Mouse (Mus musculus): ENCODE results near the gene Tagln3. TPM values are rescaled to one million over a fixed set of nuclear protein-coding genes. Genes with fewer than 3 reads are reported as not detected.

Tagln3 gene
- total RNA-seq, 2 experiments from 2014 or later: not detected

DNA sequence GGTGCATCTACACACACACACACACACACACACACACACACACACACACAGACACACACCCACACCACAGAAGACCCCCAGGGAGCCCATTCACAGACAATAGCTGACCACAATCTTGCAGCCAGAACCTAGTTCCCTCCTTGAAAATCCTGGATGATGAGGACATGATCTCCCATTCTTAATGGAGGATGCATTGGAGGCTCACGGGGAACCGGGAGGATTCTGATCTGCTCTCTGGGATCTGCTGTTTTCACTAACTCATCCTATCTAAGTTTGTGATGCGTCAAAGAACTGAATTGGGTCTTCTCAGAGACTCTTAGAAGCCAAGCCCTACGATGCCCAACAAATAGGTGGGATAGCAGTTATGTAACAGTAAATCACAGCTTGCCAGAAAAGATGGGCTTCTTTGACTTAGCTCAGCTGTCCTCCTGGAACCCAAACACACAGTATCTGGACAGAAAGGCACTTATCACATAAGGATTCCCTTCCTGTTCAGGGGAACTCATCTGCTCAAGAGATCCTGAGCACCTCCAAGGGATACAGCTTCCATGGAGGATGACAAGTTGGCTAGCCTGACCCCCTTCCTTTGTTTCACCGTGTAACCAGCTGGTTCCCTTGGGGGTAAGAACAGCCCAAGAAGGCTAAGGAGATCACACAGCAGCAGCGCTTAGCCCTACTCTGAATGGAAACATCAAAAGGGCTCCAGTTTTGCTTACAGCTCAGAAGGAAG, 1.1 kb downstream of the Tagln3 start:
- no peak for ATAC-seq (replicated peaks; ENCODE audit: low FRiP score, low TSS enrichment, poor library complexity, severe bottlenecking)

DNA sequence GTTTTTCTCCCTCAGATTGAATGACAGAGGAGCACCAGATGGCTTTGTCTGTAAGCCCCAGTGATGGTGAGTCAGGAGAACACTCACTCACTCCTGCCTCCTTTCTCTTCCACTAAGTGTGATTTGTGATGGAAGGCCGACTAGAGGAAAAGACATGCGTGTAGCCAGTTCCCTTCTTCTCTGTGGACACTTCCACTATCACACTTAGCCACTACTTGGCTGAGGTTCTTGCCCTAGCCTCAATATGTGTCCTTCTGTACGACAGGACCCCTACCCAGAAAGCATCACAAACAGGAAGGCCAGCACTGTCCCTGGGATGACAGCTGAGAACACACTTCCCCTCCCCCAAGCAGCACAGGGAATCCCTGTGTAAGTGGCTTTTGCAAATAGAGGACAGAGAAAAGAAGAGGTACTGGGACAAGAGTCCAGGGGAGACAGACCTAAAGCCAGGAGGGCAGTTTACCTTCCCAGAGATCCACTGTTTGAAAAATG, 1.9 kb downstream of the Tagln3 start:
- no peak for ATAC-seq (replicated peaks; ENCODE audit: low FRiP score, low TSS enrichment, poor library complexity, severe bottlenecking)

DNA sequence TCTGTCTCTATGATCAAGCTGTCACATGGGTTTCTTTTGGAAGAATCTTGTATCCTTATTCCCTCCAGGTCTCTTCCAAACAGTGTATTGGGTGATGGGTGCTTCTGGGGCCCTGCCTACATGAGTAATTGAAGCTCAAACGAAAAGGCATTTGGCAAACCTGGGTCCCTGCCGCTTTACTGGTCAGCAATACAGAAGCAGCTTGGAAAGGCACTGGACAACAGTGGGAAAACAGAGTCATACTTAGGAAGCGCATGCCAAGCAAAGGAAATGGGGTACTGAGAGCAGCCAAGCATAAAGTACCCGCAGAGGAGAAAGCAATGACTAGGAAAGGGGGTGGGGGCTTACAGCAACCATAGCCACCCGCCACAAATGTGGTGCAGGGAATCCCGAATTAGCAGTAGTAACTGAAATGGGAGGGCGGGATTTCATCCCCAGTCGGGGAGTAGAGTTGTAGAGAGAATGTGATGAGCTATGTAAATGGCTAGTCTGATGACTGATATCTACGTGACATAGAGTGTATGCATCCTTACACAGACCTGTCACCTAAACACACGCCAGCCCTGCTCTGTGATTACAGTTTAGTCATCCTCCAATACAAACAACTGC, 4.3 kb downstream of the Tagln3 start:
- no peak for ATAC-seq (replicated peaks; ENCODE audit: low FRiP score, low TSS enrichment, poor library complexity, severe bottlenecking)

DNA sequence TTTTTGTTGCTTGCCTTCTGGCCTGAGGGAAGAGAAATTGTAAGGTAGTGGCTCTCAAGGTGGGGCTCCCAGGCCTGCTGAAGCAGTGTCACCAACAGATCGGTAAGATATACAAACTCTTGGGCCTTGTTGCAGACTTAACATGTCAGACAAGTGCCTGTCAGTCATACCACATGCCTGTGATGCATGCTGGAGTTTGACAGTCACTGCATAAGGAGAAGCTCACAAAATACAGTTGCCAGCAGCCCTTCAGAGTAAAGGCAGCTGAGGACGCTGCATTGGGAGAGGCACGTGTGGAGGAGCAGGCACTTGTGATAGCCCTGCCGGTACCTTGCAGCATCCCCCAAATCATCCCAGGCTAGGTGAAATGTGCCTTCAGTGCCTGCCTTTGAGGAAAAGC, 6.1 kb downstream of the Tagln3 start:
- ATAC-seq (replicated peaks; ENCODE audit: low FRiP score, low TSS enrichment, poor library complexity, severe bottlenecking): no peak

DNA sequence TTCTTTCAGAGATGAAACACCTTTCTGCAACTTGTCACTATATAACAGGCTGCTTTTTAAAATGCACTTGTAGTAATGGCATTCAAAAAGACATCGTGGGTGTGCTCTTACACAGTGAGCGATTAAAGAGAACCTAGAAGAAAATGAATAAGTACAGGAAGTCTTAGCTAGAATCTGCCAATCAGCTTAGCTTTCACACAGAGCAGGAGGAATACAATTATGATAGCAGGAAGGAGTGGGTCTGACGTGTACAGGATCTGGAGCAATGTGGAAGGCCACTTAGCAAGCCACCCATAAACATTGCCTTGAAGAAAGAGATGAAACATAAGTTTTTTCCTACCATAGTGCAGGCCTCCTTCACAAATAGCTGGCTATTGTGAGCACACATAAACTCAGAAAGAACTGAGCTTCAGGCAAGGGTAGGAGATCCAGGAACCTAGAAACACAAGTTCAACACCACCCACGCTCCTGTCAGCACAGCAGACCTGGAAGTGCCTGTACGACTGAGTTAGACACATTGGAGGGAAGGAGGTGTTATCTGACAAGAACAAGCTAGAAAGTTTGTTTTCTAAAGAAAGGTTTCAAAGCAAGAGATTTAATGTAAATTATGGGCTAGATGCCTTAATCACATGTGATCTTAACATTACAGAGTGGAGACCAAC, 9.8 kb downstream of the Tagln3 start:
- ATAC-seq (replicated peaks; ENCODE audit: low FRiP score, low TSS enrichment, poor library complexity, severe bottlenecking): no peak

DNA sequence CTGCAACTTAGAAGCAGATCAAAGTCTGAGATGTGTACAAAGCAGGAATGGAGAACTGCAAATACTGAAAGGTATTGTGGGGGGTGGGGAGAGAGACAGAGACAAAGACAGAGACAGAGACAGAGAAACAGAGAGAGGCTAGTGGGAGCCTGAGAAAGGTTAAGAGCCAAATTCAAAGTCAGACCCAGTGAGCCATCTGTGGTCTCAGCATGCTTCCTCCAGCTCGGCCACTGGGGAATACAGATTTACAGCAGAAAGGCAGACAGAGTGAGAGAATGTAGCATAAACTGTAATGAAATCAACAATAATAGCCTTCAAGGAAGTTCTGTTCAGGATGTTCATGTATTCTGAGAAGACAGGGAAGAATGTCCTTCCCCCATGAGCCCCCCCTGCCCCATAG, 10.5 kb downstream of the Tagln3 start:
- ATAC-seq (replicated peaks; ENCODE audit: low FRiP score, low TSS enrichment, poor library complexity, severe bottlenecking): no peak

DNA sequence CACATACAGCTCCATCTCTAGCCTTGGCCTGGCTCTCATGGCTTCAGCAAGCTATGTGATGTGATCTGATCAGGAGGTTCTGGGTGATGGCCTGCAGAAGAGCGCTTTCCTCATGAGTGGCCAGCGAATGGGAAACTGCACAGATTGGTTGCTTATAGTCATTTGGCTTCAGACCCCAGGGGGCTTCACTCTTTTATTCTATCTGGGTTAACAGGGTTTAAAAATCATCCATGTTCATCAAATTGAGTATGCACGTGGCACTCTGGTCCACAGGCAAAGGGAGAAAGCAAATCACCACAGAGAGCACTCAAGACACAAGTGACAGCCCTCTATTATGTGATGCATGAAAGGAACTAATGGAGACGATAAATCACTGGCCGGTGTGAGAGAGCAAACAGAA, 11.1 kb downstream of the Tagln3 start:
- no peak for ATAC-seq (replicated peaks; ENCODE audit: low FRiP score, low TSS enrichment, poor library complexity, severe bottlenecking)

DNA sequence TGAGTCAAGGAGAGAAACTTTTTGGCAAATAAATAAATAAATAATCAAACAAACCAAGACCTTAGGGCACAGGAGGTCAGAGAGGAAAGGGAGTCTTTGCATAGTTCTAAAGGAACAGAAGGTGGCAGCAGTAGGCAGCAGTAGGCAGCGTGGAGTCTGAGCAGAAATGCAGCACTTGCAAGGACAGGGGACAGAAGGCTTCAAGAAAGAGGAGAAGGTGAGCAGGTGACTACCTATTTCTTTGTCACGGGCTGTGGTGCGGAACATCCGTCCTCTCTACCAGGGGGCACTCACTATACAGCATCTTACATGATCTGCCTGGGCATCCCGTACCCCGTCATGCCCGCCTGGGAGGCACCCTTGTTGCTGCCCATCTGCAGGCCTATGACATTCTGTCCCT, 13.1 kb downstream of the Tagln3 start:
- no peak for ATAC-seq (replicated peaks; ENCODE audit: low FRiP score, low TSS enrichment, poor library complexity, severe bottlenecking)

DNA sequence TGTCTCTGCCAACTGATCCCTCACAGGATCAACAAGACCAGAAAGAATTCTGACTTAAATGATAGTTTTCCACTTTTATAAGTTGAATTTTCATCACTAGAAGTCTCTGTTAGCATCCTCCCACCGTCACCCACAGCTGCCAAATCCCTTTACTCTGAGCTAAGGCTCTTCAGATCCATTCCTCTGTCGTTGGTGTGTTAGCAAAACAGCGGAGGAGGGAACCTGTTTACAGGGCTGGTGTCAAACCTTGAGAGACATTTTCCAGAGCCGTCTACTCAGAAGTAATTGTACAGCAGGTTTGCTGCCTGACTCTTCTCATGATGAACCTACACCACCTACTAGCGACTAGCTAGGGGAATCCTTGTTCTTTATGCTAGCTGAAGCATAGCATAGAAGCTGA, 25.1 kb downstream of the Tagln3 start:
- no peak for ATAC-seq (replicated peaks; ENCODE audit: low FRiP score, low TSS enrichment, poor library complexity, severe bottlenecking)

DNA sequence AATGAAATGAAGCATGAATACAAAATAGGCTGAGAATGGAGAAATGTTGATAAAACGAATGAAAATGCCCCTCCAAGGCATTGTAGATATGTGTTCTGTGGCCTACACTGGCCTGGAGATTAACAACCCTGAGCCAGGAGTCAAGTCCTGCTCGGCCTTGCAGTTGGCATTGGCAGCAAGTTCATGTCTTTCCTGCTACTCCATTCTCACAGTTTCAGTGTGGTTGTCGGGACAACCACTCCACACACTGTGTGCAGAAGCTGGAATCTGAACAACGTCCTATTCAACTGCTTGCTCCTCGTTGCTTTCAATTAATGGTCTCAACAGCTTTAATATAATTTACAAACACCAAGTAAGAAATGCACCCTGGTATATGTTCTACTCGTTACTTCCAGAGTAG, 26.4 kb downstream of the Tagln3 start:
- ATAC-seq (replicated peaks; ENCODE audit: low FRiP score, low TSS enrichment, poor library complexity, severe bottlenecking): no peak

DNA sequence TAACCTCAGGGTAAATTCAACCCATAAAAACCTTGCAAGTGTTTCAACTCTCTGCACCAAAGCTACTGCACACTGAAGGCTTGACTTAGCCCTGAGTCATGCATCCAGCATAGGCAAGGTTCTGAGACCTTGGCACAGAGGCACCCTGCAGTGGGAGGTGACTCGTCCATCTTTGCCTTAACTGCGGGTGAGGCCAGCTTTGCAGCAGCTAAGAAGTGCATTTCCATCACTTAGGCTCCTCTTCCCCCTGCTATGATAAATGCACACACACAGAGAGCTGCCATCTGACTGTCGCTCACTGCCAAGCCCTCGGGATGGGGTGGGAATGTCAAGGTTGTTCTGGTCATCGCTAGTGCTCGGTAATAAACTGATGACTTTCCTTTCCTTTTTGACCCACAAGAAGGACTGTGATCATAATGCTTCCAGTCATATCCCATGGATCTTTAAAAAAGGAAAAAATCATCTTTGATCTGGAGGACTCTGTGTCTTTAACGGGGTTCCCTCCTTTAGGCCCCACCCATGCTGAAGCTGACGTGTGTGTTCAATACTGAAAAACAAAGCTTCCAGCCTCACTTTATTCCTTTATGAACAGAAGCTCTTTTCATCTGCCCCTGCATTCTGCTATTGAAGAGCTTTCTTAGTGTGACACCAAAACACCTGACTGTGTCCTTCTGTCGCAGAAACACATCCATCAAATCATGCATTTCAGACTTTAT, 28.8 kb downstream of the Tagln3 start:
- ATAC-seq (replicated peaks; ENCODE audit: low FRiP score, low TSS enrichment, poor library complexity, severe bottlenecking): no peak

DNA sequence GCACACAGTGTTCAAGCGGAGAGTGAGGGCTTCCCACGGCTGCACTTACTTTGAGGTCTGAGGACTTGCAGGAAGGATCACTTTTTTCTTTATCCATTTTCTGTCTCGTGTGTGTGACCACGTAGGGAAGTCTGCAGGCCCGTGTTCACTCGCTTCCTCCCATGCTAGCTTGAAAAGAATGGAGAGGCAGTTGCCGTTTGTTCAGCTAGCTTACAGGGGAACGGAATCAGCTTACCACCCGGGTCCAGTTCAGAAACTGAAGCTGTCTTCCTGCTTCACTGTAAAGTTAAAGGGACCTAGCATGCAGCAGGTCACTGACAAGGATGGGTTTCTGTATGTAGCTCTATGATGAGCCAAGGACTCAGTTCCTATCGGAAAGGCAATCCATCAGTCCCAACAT, 30.9 kb downstream of the Tagln3 start, which contains the start of gene Tmprss7:
Gene Tmprss7 (minus strand): TSS at position 101 of the 400 bp plus-strand sequence.
- no peak for ATAC-seq (replicated peaks; ENCODE audit: low FRiP score, low TSS enrichment, poor library complexity, severe bottlenecking)

DNA sequence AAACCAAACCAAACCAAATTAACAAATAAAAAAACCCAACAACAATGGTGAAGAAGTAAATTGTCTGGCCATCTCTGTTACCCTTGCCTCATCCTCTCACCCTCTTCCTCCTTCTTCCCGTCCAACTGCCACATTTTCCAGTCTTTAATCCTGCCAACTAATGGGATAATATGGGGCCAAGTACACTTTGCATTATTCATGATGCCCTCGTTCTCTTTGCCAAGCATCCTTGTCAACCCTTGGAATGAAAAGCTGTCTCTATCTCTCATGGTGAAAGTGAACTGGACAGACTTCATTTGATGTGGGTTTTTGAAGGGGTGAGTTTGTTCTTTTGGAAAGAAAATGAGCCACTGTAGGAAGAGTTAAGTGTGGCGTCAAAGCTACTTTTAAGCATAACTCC, 31.6 kb downstream of the Tagln3 start:
- no peak for ATAC-seq (replicated peaks; ENCODE audit: low FRiP score, low TSS enrichment, poor library complexity, severe bottlenecking)

DNA sequence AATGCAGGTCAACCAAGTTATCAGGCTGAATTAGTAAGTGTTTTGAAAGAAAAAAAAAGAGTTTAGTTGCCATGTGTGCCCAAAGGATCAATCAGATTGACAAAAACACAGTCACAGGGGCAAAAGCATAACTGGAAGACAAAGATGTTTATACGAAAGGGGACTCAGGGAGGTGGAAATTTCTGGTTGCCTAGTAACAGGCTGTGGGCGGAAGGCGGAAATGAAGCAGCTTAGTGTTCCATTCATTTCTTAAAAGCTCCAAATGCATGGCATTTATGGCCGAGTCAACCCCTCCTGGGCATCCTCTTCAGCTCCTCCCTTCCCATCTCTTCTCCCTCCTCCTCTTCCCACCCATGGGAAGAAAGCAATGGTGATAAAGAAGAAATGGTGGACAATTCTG, 34.2 kb downstream of the Tagln3 start:
- ATAC-seq (replicated peaks; ENCODE audit: low FRiP score, low TSS enrichment, poor library complexity, severe bottlenecking): no peak

DNA sequence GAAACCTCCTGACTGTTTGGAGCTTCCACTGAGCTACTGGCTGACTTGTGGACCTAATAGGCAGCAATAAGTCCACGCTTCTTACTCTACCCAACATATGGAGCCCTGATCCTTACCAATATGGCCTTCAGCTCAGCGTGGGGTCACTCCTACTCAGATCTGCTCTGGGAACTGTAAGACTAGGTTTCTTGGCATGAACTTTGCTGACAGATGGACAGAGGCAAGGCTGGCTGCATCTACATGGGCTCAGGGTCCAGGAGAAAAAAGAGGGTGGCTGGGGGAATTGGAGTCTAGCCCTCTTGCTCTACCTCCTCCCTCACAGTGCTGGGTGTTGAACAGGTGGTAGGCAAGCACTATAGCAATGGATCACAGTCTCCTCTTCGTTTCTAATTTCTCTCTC, 37.6 kb downstream of the Tagln3 start:
- no peak for ATAC-seq (replicated peaks; ENCODE audit: low FRiP score, low TSS enrichment, poor library complexity, severe bottlenecking)

DNA sequence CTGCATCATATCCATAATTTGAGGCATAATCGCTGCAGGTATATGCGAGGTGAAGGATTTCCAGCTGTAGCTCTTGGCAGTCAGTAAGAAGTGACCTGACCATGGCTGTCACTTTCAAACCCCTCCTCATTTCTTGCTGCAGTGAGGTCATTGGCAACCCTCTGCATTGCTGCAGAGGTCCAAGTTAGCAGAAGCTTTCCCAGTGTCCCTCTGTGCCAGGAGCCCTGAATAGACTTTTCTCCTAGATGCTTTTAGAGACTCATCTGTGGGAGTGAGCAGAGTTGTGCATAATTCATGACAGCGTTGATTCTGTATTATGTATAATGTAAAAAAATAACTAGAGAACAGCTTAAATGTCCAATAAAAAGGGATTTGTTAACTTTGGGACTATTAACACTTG, 39.1 kb downstream of the Tagln3 start:
- ATAC-seq (replicated peaks; ENCODE audit: low FRiP score, low TSS enrichment, poor library complexity, severe bottlenecking): no peak

DNA sequence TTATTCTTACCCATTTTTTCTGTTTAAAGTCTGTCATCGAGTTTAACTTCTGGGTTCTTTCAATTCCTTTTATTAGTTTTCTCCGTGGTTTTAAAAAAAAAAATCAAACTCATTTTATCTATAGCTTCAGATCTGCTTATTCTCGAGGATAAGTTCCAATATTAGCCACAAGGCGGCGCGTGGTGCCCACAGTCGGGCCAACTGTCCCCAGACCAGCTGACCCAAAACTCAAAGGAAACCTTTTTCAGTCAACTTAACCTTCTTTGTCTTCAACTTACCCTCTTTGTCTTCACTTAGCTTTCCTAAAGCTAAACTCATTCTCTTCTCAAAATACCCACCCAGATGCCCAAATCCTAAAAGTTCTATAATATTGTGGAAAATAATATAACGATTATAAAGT, 39.6 kb downstream of the Tagln3 start:
- ATAC-seq (replicated peaks; ENCODE audit: low FRiP score, low TSS enrichment, poor library complexity, severe bottlenecking): peak; percentile 71

DNA sequence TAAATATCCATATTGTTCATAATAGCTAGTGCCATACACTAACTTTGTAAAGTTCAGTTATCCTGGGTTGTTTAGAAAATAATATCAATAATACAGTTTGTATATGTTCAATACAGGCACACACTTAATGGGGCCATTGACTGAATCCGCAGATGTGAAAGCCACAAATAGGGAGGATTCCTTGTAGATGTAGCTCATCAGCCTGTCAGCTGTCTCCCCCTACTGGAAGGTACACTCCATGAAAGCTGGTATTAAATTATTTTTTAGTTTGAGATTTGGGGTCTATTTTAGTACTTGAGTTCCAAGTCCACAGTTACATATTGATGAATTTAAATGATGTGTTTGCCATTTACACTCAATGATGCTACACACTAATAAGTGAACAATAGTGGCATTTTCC, 47.9 kb downstream of the Tagln3 start:
- peak; percentile 81 for ATAC-seq (replicated peaks; ENCODE audit: low FRiP score, low TSS enrichment, poor library complexity, severe bottlenecking)

DNA sequence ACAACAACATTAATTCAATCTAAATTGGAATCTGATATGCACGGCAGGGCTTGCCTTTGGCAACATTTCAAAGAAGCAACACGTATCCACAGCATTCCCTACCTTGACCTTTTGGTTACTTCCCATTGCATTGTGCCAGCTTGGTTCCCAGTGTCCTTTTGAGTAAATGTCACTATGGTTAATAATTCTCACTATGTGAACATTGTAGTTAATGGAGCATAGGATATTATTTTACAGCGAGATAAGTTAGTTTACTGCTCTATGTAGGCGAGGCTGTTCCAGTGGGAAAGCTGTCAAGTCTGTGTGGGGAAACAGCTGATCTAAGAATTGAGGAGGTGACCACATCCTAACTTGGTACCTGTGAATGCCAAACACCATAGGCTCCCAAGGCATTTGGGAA, 54.4 kb downstream of the Tagln3 start:
- ATAC-seq (replicated peaks; ENCODE audit: low FRiP score, low TSS enrichment, poor library complexity, severe bottlenecking): no peak

DNA sequence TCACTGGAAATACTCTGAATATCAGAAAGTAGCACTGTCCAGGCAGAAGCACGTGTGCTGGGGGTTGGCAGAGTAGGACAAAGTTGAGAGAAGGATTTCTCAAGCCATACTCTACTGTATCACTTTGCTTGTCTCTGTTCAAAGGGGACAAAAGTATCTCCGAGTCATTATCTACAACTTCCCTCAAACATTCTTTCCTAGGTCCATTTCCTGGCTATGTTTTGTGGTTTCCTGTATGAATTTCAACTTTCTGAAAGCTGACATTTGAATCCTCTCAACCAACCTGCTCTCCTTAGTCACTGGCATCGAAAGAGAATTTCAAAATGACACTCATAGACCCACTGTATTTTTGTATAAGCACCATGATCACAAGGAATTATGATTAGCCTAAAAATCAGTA, 56.2 kb downstream of the Tagln3 start:
- no peak for ATAC-seq (replicated peaks; ENCODE audit: low FRiP score, low TSS enrichment, poor library complexity, severe bottlenecking)

Data from megakaryocyte-erythroid progenitor cell, adult 5-6 weeks (primary cell).